Mouse (Mus musculus) urinary bladder, postnatal 14 days (tissue): ENCODE data around the gene Lrrc71.

Experiments
- DNase-seq: peaks from one replicate; pipeline ENCODE4 v3.0.0; 2021; ENCODE audit warnings: low spot score

Gene Lrrc71

DNA sequence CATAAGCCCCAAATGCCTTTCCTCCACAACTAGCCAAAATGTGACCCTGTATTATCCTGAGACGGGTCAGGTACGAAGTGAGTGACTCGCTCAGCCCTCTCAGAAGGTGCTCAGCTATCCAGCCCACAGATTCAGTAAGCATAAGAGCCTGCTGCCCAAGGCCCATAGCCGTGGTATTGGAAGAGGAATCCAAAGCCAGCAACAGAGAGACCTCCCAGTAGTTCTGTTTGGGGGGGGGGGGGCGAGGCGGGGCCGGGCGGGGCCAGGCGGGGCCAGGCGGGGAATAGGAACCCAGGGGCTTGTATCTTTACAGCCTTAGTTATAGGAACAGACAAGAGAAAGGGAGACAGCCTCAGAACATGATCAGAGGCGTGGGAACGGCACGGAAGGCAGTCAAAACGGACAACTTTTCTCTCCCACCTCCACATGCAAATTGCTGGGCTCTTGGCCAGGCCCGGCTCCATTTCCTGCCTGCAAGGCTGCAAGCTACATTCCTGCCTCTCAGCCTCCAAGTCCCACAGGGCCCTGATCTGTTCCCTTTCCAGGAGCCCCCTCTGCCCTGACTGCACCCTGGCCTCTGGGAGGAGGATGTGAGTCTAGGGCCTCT, 15.4 kb upstream of the Lrrc71 start:
- peak; percentile 72 for DNase-seq

DNA sequence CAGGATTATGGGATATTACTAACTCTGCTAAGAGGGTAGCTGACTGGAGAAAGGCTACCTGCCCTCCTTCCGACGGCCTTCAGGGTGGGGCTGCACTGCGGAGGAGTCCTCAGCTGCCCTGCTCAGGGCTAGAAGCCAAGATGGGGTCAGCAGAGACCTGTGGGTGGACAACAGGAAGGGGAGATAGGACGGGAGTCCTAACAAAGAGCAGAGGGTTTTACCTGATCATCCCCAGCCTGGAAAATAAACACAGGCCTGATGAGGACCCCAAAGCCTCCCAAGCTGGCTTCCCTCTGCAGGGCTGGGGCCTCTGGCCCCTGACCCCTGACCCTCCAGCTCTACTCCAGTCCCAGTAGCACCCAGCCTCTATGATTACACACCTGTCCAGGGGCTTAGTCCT, 14.8 kb upstream of the Lrrc71 start:
- DNase-seq = no peak

DNA sequence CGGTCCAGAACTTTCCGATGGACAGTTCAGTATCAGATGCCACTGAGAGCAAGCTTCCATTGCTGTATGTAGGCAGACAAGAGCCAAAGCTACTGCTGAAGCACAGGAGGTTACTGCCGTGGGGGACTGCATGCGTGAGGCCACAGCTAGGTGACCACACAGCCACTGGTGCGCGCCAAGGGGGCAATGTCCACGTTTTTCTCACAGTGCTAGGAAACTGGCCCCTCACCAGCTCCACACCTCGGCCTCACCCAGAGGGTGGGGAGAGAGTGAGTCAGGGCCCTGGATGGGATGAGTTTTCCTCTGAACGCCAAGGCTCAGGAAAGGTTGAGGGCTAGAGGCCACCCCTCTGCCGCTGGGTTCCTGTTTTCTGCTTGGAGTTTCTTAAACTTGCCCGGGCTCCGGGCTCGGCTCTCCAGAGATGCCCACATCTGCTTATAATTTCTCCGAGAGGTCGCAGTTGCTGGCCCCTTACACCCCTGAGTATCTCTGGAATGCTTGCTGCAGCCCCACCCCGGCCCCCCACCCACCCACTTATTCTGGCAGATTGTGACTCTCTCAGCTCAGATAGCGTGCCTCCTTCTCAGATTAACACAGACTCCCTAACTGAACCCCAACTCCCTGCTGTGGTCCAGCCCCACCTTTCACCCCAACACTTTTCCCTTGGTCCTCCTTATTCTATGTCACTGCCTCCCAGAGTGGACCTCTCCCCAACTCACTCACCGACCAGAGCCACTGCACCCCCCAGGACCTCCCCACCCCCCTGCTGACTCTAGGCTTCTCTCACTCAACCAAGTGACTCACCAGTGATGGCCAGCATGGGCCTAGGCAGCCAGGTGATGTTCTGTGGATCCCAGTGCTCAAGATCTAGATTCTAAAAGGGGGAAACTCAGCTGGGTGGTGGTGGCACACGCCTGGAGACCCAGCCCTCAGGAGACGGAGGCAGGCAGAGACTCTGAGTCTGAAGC, 13.3 kb upstream of the Lrrc71 start:
- DNase-seq = no peak

DNA sequence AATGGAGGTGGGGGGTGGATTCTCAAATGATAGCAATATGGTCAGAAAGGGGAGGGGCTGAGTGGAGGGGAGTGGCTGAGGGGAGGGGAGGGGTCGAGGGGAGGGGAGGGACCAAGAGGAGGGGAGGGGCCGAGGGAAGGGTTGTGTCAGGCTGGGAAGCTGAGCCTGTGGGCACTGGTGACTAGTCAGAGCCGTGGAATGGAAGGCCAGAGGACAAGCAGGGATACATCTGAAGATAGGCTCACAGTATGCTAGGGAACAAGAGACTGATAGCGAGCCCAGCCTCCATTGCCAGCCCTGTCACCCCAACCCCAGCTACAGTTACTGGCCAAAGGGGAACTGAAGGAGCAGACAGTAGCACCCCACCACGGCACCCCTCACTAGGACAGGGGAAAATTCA, 10.2 kb upstream of the Lrrc71 start:
- DNase-seq = no peak

DNA sequence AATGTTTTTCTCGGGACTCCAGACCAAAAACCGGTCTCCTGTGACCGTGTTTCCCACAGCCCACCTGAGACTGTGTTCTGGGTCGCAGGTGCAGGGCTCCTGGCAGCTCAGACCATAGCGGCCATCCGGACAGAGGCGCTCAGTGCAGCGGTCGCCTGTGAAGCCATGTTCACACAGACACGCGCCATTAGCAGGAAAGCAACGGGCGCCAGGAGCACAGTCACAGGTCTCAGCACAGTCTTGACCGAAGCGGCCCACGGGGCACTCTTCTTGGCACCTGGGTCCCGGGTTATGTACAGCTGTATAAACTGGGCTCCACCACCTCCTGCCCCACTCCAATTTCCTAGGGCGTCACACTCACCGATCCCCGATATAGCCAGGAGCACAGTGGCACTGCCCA, 8.1 kb upstream of the Lrrc71 start:
- no peak for DNase-seq

DNA sequence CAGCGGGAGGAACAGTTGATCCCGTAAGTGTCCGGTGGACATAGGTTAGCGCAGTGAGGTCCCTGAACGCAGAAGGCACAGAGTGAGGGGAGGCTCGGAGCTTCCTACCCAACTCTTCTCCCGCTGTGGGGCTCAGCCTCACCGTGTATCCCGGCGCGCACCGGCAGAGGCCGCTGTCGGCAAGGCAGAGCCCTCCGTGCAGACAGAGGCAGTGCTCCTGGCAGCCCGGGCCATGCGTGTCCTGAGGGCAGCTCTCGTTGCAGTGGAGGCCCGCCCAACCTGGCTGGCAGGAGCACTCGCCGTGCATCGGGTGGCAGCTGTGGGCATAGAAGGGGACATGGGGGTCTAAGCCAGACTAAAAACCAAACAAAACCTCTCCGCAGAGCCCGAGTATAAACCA, 7.5 kb upstream of the Lrrc71 start:
- peak; percentile 89 for DNase-seq

DNA sequence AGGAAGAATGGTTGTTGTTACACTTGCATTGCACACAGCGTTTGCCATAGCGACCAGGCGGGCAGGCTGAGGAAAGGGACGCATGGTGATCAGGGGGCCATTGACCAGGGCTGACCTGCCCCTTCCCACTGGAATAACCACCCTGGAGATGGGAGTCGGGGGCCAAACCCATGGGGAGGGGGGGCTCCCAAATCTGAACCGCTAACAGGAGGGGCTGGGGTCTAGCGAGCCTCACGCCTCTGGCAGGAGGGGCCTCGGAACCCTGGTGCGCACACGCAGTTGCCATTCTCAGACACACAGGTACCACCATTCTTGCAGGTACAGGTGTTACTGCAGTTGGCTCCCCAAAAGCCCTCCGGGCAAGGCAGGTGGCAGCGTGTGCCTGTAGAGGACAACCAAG, 5.4 kb upstream of the Lrrc71 start:
- no peak for DNase-seq

DNA sequence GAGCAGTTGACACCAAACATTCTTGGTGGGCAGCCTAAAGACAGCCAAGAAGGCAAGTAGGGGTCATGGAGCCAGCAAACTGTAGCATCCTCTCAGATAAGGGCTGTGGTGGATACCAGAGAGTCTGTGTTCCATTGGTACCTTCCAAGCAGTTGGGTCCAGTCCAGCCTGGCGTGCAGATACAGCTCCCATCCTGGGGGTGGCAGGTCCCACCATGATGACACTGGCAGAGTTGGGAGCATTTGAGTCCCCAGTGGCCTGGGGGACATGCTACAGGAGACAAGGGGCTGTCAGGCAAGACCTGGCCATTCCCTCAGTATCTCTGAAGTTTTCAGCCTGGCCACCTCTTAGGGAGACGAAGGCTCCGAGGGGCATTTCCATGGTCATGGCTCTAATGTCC, 4.1 kb upstream of the Lrrc71 start:
- DNase-seq = no peak

DNA sequence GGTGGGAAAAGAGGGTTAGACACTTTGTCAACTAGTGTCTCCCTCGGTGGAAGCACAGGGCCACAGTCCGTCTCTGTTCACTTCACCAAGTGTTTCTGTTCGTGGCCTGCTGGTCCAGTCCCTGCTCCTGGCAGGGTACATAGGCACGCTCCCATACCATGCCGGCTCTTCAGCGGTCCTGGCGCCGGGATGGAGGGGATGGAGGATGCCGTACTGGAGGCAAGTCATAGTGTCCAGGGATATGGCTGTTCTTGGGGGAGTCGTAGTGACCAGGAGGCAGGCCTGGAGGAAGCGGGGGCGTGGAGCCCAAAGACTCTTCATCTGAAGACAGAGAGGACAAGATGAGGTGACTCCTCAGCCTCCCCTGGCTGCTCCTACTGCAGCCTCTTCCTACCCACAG, 1.6 kb upstream of the Lrrc71 start:
- no peak for DNase-seq

DNA sequence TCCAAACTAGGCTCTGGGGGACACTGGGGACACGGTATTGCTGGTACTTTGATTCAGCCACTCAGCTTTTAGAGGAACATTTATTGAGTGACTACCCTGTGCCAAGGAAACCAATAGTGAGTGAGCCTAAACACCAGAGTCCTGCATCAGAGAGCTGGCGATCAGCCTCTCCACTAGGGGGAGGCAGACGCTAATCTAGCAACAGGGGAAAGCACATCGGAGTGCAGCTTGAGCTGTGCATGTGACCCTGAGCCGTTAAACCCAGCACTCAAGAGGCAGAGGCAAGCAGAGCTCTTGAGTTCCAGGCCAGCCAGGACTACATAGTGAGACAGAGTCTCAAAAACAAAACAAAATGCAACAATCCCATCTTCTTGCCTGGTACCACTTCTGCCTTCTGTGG, 611 bp upstream of the Lrrc71 start:
- peak; percentile 60 for DNase-seq

DNA sequence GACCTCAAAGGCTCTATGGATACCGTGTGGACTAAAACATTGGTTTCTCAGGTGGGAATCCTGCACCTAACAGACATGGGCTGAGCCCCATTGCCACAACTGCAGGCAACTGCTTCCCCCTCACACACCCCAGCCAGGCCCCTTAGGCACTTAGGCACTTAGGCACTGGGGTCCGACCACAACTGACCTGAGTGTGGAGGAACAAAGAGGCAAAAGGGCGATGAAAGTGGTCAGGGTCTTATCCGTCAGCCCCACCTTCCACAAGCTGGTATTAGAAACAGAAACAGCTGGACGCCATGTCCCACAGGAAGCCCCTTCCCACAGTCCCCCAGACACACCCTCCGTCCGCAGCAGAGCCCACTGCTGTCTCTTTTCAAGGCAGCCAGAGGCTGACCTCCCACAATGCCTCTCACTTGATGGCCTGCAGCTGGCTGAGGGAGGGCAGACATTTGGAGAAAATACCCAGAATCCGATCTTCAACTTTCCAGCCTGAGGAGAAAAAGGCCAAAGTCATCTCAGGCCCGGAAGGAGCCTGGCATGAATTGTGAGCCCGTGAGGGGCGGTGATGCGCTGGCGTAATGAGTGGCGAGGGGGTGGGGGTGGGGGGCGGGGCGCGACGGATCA, 3.3 kb downstream of the Lrrc71 start:
- DNase-seq = no peak

DNA sequence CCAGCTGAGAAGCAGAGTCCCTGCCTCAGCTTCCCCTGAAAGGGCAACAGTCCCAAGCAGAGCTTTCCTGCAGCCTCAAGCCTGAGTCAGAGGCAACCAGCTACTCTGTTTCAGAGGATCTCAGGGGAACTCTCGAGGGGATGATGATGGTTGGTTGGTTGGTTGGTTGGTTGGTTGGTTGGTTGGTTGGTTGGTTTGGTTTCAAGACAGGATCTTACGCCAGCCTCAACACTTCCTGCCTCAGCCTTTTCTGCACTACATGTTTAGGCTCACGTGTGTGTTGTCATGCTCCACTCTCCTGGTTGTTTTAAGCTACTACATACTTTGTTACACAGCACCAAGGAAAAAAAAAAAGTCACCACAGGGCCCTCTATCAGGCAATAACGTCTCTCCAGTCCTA, 4.5 kb downstream of the Lrrc71 start:
- no peak for DNase-seq

DNA sequence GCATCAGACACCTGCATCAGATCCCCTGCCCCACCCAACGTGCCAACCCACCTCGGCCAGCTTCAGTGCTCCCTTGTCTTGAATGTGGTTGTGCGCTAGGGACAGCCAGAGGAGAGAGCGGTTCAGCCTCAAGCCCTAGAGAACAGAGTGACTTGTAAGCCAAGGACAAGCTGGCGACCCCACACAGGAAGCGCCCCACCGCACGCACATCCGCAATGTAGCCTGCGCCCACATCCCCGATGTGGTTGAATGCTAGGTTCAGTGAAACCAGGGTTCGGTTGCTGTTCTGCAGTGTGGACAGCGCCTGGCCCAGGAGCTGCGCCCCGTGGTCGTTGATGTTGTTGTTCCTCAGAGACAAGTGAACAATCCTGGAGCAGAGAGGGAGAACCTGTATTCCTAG, 5.7 kb downstream of the Lrrc71 start:
- no peak for DNase-seq

DNA sequence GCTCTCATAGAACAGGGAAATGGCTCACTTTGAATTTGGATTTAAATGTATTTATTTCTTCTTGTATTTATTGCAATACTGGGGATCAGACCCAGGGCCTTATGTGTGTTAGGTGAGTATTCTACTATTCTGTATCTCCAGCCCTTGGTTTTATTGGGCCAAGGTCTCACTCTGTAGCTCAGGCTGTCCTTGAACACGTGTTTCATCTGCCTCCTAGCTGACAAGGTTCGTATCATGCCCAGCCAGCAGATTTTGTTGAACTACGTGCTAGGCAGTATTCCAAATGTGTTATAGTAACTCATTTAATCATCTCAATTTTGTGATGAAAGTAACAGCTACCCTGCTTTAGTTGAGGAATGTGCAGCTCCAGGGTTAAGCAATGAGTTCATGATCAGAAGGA, 6.4 kb downstream of the Lrrc71 start:
- no peak for DNase-seq

DNA sequence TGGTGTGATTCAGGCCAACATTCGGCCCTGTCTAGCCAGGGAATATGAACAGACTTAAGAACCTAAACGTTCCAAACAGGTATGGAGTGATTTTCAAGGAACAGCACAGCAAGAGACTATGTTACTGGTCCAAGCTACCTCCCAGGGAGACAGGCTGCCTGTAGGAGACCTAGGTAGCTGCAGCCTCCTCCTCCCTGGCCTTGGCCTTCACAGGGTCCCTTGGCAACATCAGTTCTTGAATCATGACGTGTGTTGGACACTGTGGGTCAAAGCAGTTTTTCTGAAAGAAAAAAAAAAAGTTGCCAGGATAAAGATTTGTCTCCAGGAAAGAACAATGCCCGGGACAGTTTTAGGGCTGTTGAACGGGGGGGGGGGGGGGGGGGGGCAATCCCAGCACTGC, 9.5 kb downstream of the Lrrc71 start:
- DNase-seq = no peak

DNA sequence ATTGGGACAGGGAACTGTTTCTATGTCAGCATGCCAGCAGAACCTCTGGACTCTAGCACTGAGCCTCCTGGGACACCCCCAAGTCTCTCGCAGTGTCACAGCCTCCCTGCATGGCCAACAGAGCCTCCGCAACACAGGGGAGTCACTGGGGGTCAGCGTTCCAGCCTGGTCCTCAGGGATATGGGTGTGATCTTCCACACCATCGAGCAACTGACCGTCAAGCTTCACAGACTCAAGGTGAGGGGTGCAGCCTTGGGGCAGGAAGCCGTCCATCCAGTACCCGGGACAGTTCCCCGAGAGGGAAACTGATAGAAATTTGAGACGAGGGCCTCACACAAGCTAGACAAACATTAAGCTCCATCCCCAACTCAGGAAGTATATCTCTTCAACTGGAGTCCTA, 13.1 kb downstream of the Lrrc71 start:
- no peak for DNase-seq

DNA sequence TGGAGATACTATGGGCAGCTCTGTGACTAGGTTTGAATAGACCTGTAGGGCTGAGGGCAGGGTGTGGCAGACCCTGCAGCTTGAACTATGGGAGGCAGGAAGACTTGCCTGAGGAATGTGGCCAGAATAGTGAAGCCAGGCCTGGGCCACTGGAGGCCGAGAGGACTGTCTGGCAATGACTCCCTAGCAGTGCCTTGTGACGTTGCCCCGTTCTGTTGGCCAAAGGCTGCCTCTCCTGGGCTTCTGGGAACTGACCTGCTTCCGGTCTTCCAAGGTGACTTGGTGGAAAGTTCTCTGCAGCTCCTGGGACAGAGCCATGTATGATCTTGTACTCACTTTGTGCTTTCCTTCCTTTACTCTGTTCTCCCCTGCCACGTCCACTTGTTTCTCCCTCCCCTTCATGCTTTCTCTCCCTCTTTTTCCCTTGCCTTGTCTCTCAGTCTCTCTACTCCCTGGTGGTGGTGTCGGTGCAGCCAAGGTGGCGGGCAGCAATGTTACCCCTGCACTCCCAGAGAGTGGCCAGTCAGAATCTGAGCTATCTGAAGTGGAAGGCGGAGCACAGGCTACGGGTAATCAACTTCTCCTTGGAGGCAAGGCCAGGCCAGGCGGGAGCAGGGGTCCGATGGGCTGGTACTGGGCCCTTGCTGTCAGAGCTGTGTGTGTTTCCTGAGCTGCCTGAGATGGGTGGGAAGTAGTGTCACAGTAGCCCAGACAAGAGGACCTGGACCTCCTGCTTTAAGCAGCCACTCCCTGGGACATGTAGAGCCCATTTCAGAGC, 14.3 kb downstream of the Lrrc71 start:
- DNase-seq = no peak

DNA sequence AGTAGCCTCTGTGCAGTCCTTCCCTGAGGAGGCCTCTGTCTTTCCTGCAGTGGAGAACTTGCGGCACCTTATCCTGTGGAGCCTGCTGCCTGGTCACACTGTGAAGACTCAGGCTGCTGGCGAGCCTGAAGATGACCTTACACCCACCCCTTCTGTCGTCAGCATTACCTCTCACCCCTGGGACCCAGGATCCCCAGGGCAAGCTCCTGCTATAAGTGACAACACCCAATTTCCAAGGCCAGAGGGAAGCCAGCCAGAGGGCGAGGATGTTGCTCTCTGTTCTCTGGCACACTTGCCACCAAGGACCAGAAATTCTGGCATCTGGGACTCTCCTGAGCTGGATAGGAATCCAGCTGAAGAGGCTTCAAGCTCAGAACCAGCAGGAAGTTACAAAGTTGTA, 15.3 kb downstream of the Lrrc71 start:
- no peak for DNase-seq

DNA sequence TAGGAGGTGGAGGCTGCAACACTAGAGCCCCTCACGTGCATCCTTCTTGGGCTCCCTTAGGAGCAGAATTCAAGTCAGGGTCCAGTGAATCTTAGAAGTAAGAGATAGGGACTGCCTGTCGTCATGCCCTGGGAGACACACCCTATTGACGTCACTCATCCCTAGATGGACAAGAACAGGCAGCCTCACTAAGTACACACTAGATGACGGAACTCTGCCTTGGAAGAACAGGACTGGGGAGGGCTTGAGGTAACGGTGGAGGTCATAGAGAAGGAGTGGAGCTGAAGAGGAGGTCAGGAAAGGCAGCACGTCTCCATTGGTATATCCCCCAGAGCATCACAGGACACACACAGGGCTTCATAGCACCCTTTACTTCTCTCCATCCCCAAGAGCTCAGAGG, 19.7 kb downstream of the Lrrc71 start:
- no peak for DNase-seq

DNA sequence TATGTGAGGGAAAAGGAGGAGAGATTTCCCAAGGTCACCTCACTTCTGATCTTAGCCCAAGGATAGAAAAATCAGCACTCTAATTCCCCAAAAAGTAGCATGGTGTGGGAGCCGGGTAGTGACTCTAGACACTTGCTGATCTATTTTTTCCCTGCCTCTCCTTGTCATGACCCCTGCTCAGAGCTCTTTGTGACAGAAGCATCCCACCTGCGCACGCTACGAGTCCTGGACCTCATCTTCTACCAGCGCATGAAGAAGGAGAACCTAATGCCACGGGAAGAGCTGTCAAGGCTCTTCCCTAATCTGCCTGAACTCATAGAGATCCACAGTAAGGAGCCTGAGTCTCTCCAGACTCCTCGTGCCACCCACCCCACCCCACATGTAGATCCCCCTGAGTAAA, 22.2 kb downstream of the Lrrc71 start:
- no peak for DNase-seq

DNA sequence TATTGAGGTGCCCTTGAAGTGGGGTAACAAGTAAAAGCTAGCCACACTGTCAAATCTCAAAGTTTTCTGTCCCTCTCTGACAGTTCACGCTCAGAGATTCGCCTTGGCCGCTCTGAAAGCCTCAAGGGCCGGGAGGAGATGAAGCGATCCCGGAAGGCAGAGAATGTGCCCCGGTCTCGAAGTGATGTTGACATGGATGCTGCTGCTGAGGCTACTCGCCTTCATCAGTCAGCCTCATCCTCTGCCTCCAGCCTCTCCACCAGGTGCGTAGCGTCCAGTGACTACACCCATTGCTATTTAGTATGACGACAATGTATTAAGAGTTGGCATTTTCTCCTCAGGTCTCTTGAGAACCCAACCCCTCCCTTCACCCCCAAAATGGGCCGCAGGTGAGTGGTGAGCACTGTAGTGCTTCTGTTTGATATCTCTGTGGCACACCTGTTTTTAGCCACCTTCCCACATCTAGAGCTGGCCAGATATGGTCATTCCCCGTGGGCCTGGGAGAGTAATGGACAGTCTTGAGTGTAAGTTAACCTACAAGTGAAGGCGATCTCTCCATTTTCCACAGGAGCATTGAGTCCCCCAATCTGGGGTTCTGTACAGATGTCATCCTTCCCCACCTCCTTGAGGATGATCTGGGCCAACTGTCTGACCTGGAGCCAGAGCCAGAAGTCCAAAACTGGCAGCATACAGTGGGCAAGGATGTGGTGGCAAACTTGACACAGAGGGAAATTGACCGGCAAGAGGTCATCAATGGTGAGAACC, 22.8 kb downstream of the Lrrc71 start:
- no peak for DNase-seq

DNA sequence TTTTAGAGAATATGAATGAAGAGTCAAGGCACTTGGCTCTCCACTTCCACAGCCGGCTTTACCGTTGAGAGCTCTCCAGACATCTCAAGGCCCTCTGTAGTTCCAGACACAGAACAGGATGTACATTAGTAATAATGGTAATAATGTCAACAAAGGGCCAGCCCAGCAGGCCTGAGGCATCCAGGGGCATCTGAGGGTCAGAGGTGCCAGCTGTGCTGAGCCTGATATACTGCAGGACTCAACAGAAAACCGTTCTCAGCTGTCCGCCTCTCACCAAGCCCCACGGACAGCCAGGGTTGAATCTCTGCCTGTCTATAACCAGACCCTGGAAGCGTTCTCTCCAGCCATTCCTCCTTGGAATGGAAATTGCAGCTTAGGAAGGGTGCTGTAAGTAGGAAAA, 23.9 kb downstream of the Lrrc71 start:
- DNase-seq = no peak
